Mouse (Mus musculus) urinary bladder, postnatal 25 days (tissue): ENCODE results near the gene Tmod3.
"Not testable (repeated sequence)": the region's sequence is repeated elsewhere in the genome, so short reads cannot be mapped to it uniquely, and the experiment has no call there.

Experiments used
- DNase-seq: peaks from one replicate; pipeline ENCODE4 v3.0.0; 2022; ENCODE audit warnings: low spot score

Gene Tmod3

DNA sequence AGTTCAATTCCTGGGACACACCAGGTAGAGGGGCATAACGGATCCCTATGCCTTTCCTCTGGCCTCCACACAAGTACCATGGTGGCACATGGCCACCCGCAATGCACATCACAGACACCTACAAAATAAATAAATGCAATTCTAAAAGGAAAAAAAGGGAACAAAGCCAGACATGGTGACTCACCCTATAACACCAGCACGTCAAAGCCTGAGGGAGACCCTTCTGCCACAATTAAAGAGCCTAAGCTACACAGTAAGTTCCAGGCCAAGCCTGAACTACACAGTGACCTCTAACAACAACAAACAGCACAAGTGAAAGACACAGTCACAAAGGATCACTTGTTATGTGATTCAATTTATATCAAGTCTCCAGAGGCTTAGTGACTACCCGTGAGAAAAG is 5.7 kb downstream of the Tmod3 start:
- no peak for DNase-seq

GRCm38 (mm10) chr9:75551342-75551741 is 8.1 kb downstream of the Tmod3 start:
- no peak for DNase-seq

GRCm38 (mm10) chr9:75549010-75549409 is 10.4 kb downstream of the Tmod3 start:
- DNase-seq = no peak

DNA sequence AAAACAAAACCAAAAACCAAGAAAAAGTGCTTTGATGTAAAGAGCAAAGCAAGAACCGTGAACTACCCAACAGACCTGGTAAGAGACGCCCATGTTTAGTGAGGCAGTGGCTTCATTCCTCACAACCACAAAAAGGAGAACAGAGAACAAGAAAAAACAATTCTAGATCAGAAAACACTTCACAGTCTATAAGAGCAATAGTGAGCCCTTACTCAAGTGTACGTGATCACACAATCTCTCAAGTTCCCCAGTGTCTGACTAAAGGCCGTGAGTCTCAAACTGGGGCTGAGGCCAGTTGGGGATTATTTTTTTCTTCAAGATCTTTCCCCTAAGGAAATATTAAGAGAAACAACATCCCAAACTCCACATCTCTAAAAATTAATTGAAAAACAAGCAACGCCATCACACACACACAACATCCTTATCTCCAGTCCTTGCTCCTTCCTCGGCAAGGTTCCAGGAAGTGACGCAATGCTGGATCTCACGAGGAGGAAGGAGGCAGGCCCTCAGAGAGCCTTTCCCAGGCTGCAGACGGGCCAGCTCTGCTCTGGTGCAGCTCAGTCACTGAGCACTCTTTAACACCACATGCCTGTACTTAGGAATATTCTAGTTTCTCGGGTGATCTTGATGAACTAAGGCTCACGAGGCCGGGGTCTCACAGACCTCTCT is 12.4 kb downstream of the Tmod3 start:
- peak; percentile 81 for DNase-seq

- DNase-seq = no peak
These were observed 13.9 kb downstream of the Tmod3 start for GRCm38 (mm10) chr9:75545514-75545913.

DNA sequence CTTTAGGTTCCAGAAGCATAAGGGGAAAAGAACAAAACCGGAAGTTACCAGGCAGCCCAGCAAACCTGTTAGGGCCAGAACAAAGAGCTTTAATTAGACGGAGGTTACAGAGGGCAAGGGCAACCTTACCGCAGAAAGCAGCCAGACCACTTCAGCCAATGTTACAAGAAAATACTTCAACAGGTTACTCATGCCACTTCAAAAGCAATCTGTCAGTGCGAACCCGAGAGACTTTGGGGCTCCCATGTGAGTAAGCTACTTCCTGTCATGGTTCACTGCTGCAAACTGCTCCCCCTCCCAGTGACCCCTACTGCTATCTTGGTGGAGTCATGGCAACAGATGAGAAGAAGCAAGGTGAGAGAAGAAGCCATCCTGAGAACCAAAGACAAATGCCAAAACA is 18.0 kb downstream of the Tmod3 start:
- no peak for DNase-seq

- no peak for DNase-seq
These were observed 23.0 kb downstream of the Tmod3 start for GRCm38 (mm10) chr9:75536422-75536821.

GRCm38 (mm10) chr9:75534431-75534962 is 25.0 kb downstream of the Tmod3 start:
- DNase-seq = no peak

- DNase-seq = not testable (repeated sequence)
These were observed 26.5 kb downstream of the Tmod3 start for GRCm38 (mm10) chr9:75532989-75533388.

DNA sequence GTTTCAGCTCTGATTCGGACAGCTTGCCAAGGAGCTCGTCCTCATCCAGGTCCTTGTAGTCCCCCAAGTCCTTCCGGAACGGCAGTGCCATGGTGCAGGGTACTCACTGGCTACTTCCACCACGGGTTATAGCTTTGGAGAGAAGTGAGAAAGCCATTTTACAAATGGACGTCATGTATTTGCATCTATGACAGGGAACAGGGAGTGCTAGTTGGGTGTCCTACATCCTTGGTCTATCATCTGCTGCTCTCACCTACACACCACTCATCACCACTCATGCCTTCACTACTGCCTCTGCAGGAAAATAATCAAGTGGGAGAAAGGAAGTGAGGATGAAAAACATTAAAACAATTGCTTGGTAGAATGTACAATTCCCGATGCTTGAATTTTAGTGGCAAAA is 27.0 kb downstream of the Tmod3 start:
- DNase-seq = no peak

- DNase-seq = no peak
These were observed 30.1 kb downstream of the Tmod3 start for GRCm38 (mm10) chr9:75529358-75529757.

DNA sequence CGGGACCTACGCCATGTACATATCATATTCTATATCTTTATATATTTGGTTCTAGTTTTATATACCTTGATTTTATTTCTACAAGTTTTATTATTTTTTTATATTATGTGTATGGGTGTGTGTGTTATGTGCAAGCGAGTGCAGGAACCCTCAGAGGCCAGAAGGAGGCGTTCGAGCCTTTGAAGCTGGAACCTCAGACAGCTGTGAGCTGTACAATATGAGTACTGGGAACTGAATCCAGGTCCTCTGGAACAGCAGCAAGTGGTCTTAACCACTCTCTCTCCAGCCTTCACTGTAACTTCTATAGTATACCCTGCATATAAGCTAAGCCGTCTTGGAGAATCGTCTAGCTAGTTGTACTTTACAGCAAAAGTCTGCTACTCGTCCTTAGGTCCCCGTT is 31.4 kb downstream of the Tmod3 start:
- no peak for DNase-seq

GRCm38 (mm10) chr9:75527368-75528059 is 31.9 kb downstream of the Tmod3 start:
- no peak for DNase-seq

- no peak for DNase-seq
These were observed 35.8 kb downstream of the Tmod3 start for GRCm38 (mm10) chr9:75523646-75524045.

- no peak for DNase-seq
These were observed 37.2 kb downstream of the Tmod3 start for GRCm38 (mm10) chr9:75522217-75522616.

DNA sequence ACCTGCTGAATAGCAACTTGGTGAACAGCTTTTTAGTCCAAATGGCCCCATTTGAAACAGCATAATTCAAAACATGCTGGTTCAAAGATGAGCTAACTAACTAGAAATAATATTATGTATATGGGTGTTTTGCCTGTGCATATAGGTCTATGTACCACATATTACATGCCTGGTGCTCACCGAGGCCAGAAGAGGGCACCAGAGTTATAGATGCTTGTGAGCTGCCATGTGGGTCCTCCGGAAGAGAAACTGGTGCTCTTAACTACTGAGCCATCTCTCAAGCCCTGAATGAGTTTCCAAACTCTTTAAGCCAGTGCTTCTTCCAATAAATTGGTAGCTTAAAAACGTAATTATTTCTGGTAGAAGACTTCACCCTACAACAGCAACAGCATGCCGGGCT is 37.7 kb downstream of the Tmod3 start:
- peak; percentile 52 for DNase-seq

DNA sequence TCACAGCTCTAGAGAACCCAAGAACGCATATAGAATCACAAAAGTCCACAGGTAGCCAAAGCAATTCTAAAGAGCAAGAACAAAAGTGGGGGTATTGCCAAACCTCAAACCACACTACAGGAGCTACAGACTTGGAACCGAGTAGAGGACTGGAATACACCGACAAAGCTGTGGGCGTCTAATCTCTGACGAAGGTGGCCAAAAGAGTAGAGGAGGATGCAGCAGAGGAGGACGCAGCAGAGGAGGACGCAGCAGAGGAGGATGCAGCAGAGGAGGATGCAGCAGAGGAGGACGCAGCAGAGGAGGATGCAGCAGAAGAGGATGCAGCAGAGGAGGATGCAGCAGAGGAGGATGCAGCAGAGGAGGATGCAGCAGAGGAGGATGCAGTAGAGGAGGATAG is 38.5 kb downstream of the Tmod3 start:
- no peak for DNase-seq

- no peak for DNase-seq
These were observed 41.7 kb downstream of the Tmod3 start for GRCm38 (mm10) chr9:75517751-75518150.

- DNase-seq = no peak
These were observed 43.9 kb downstream of the Tmod3 start for GRCm38 (mm10) chr9:75515464-75516113.

- DNase-seq = no peak
These were observed 48.1 kb downstream of the Tmod3 start for GRCm38 (mm10) chr9:75511236-75511939.

DNA sequence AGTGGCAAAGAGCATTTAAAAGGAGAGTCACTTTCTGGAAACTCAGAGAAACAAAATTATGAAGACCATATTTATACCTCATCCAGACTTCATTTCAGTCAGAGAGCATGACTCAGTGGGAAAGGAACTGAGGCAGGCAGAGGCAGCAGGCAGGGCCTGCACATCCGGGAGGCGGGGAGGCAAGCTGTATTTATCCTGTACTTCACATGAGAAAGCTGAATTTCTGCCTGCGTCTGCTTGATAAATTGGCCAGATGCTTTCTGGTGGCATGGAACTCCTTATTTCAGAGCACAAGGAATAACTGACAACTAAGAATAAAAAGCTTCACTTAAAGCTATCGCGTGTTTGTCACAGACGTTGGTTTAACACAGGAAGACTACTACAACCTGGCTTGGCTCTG is 55.1 kb downstream of the Tmod3 start:
- DNase-seq = no peak

GRCm38 (mm10) chr9:75498571-75498970 is 60.9 kb downstream of the Tmod3 start:
- no peak for DNase-seq
